Mouse (Mus musculus): ENCODE measurements around the gene Cacng7. TPM values are rescaled to one million over a fixed set of nuclear protein-coding genes. Genes with fewer than 3 reads are reported as not detected.

Cacng7 gene
- polyA plus RNA-seq, 1 experiment from 2014 or later = 4.0 TPM

DNA sequence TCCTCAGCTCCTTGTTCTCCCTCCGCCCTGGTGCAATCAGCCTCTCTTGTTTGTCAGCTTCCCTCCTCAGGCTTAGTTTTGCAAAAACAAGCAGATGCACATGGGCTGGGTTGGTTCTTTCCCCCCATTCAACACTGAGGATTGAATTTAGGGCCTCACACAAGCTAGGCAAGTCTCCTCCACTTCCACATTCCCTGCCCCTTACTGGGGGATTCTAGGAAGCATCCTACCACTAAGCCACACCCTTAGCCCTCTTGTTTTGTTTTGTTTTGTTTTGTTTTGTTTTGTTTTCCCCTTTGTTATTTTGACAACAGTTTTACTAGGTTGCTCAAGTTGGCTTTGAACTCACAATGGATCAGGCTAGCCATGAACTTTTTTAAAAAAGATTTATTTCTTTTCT is 27.9 kb downstream of the Cacng7 start:
- ATAC-seq (ENCODE audit: low FRiP score) = no peak
- H3K36me3 ChIP-seq (replicated peaks) = peaks cover 70% of the 10 kb centered on the region
- H3K9ac ChIP-seq = no peak overlapping the region
- peaks cover 5% of the 10 kb centered on the region; the same call in 1 of the 2 replicates for H3K27me3 ChIP-seq
- no peaks in the 10 kb centered on the region for H3K9me3 ChIP-seq
- no peak overlapping the region for H3K27ac ChIP-seq
- 83% methylated on average over 1 of the region's 1 CpGs for WGBS
- H3K4me3 ChIP-seq (replicated peaks) = no peak overlapping the region
- H3K4me1 ChIP-seq = no peaks in the 10 kb centered on the region
- H3K4me2 ChIP-seq = no peak overlapping the region

DNA sequence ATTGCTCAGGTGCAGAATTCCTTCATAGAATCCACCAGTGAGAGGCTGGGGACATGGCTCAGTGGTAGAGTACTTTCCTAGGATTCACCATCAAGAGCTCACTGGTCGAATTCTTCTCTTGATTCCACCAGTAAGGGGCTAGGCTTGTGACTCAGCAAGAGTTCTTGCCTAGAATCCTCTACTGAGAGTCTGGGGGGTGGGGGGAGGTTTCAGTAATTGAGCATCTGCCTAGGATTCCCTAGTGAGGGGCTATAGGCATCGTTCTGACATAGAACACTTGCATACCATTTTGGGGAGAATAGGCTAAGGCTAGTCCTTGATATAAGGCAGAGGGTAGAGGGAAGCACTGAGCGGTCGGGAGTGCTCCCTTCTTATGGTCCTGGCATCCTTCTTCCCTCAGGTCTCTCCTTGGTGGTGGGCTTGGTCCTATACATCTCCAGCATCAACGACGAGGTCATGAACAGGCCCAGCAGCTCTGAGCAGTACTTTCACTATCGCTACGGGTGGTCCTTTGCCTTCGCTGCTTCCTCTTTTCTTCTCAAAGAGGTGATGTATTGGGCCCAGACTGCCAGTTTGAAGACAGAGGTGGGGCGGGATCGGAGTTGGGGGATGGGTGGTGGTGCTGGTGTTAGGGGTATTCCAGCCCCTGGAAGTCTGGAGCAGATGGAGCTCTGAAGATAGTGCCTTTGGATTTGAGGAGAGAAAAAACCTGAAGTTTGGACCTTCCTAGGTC is 33.0 kb downstream of the Cacng7 start:
- Histone ChIP-seq H3K9me3 (no peaks in the 10 kb centered on the region), H3K4me2 (no peak overlapping the region), H3K4me3 (replicated peaks) (no peak overlapping the region), H3K27ac (no peak overlapping the region), H3K36me3 (replicated peaks) (peaks cover 44% of the 10 kb centered on the region), H3K27me3 (peaks cover 24% of the 10 kb centered on the region; the same call in 1 of the 2 replicates), H3K4me1 (peaks cover 13% of the 10 kb centered on the region), H3K9ac (no peak overlapping the region)
- 47% methylated on average over 11 of the region's 11 CpGs for WGBS
- no peak for ATAC-seq (ENCODE audit: low FRiP score)

DNA sequence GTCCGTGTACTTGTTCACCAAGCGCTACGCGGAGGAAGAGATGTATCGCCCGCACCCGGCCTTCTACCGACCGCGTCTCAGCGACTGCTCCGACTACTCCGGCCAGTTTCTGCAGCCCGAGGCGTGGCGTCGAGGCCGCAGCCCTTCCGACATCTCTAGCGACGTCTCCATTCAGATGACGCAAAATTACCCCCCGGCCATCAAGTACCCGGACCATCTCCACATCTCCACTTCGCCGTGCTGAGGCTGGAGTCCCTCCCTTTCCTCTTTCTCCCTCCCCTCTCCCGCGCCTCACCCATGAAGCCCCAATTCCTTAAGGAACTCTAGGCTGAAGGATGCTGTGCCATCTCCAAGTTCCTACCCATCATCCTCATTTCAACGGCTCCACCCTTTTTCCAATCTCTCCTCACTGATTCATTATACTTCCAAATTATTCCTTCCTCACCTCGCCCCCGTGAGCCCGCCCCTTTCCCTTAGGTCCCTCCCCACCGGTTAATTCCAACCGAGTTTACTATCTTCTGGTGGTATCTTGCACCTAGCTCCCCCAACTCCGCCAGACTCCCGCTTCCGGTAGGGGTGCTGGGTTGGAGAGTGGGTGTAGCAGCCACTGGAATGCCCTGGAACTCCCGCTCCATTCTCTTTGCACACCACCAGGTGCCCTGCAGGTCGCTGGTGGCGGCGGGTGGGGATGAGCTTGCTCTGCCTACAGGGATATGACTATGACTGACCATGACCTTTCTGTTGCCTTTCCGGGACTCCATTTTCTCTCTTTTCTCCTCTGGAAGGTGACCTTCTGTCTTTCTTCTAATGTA is 34.2 kb downstream of the Cacng7 start:
- peaks cover 36% of the 10 kb centered on the region for H3K36me3 ChIP-seq (replicated peaks)
- H3K9ac ChIP-seq = no peak overlapping the region
- 19% methylated on average over 42 of the region's 42 CpGs for WGBS
- H3K4me3 ChIP-seq (replicated peaks) = no peak overlapping the region
- no peaks in the 10 kb centered on the region for H3K9me3 ChIP-seq
- no peak for ATAC-seq (ENCODE audit: low FRiP score)
- H3K4me2 ChIP-seq = peak overlapping the region; percentile 27
- H3K27ac ChIP-seq = no peak overlapping the region
- H3K27me3 ChIP-seq = peaks cover 24% of the 10 kb centered on the region; the same call in 1 of the 2 replicates
- peaks cover 13% of the 10 kb centered on the region for H3K4me1 ChIP-seq

- no peak overlapping the region for H3K4me3 ChIP-seq (replicated peaks)
- H3K27ac ChIP-seq = no peak overlapping the region
- H3K4me2 ChIP-seq = peak overlapping the region; percentile 27
- H3K27me3 ChIP-seq = peaks cover 24% of the 10 kb centered on the region; the same call in 1 of the 2 replicates
- WGBS = 13% methylated on average over 11 of the region's 11 CpGs
- H3K9ac ChIP-seq = 0 out of 2 replicates have a peak overlapping the region, but pooled peaks have one; percentile 17
- no peak for ATAC-seq (ENCODE audit: low FRiP score)
- peaks cover 13% of the 10 kb centered on the region for H3K4me1 ChIP-seq
- peaks cover 32% of the 10 kb centered on the region for H3K36me3 ChIP-seq (replicated peaks)
- H3K9me3 ChIP-seq = no peaks in the 10 kb centered on the region
These were observed 34.8 kb downstream of the Cacng7 start for GRCm38 (mm10) chr7:3367569-3367968.

GRCm38 (mm10) chr7:3368311-3368710 is 35.6 kb downstream of the Cacng7 start:
- 32% methylated on average over 12 of the region's 12 CpGs for WGBS
- Histone ChIP-seq H3K4me1 (peaks cover 13% of the 10 kb centered on the region), H3K27me3 (peaks cover 24% of the 10 kb centered on the region; the same call in 1 of the 2 replicates), H3K4me2 (no peak overlapping the region), H3K4me3 (replicated peaks) (no peak overlapping the region), H3K36me3 (replicated peaks) (peaks cover 31% of the 10 kb centered on the region), H3K9me3 (no peaks in the 10 kb centered on the region), H3K27ac (no peak overlapping the region), H3K9ac (no peak overlapping the region)
- 0 out of 2 replicates have a peak, but pooled peaks have one; percentile 33 for ATAC-seq (ENCODE audit: low FRiP score)

GRCm38 (mm10) chr7:3369189-3369588 is 36.4 kb downstream of the Cacng7 start:
- H3K9me3 ChIP-seq = no peaks in the 10 kb centered on the region
- H3K4me1 ChIP-seq = peaks cover 13% of the 10 kb centered on the region
- no peak overlapping the region for H3K4me2 ChIP-seq
- no peak overlapping the region for H3K27ac ChIP-seq
- 81% methylated on average over 6 of the region's 6 CpGs for WGBS
- no peak overlapping the region for H3K9ac ChIP-seq
- peaks cover 26% of the 10 kb centered on the region for H3K36me3 ChIP-seq (replicated peaks)
- H3K27me3 ChIP-seq = peaks cover 24% of the 10 kb centered on the region; the same call in 1 of the 2 replicates
- no peak for ATAC-seq (ENCODE audit: low FRiP score)
- H3K4me3 ChIP-seq (replicated peaks) = no peak overlapping the region

GRCm38 (mm10) chr7:3370407-3370806 is 37.7 kb downstream of the Cacng7 start:
- Histone ChIP-seq H3K4me1 (peaks cover 13% of the 10 kb centered on the region), H3K9ac (no peak overlapping the region), H3K27me3 (peaks cover 22% of the 10 kb centered on the region; the same call in 1 of the 2 replicates), H3K36me3 (replicated peaks) (peaks cover 14% of the 10 kb centered on the region; the same call in 1 of the 2 replicates), H3K4me3 (replicated peaks) (no peak overlapping the region), H3K4me2 (no peak overlapping the region), H3K9me3 (no peaks in the 10 kb centered on the region), H3K27ac (no peak overlapping the region)
- WGBS = 59% methylated on average over 4 of the region's 4 CpGs
- ATAC-seq (ENCODE audit: low FRiP score) = no peak

- H3K9me3 ChIP-seq = no peaks in the 10 kb centered on the region
- WGBS = 63% methylated on average over 2 of the region's 2 CpGs
- no peak overlapping the region for H3K9ac ChIP-seq
- peaks cover 8% of the 10 kb centered on the region for H3K4me1 ChIP-seq
- H3K4me2 ChIP-seq = no peak overlapping the region
- no peak overlapping the region for H3K4me3 ChIP-seq (replicated peaks)
- peaks cover 3% of the 10 kb centered on the region; the same call in 1 of the 2 replicates for H3K27me3 ChIP-seq
- H3K27ac ChIP-seq = no peak overlapping the region
- no peaks in the 10 kb centered on the region for H3K36me3 ChIP-seq (replicated peaks)
- no peak for ATAC-seq (ENCODE audit: low FRiP score)
These were observed 39.6 kb downstream of the Cacng7 start for GRCm38 (mm10) chr7:3372376-3372775.

DNA sequence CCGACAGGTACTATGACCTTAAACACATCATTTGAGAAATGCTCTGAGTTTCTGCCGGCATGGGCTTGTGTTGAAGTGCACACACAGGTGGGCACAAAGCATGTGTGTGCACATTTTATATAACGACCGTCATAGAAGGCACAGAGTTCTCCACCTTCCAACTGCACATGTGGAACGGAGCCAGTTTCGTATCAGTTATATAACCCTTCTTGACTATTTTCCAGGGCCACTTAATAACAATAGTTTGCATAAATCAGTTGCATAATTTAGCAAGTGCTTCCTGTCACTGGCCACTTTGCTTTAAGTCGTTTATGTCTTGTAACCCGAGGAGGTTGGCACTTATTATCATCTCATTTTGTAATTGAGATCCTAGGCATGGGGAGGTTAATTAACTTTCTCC is 41.0 kb downstream of the Cacng7 start:
- H3K4me1 ChIP-seq = no peaks in the 10 kb centered on the region
- H3K36me3 ChIP-seq (replicated peaks) = no peaks in the 10 kb centered on the region
- no peak for ATAC-seq (ENCODE audit: low FRiP score)
- no peak overlapping the region for H3K9ac ChIP-seq
- no peak overlapping the region for H3K4me2 ChIP-seq
- H3K4me3 ChIP-seq (replicated peaks) = no peak overlapping the region
- H3K27ac ChIP-seq = no peak overlapping the region
- H3K27me3 ChIP-seq = no peaks in the 10 kb centered on the region
- no peaks in the 10 kb centered on the region for H3K9me3 ChIP-seq
- 81% methylated on average over 8 of the region's 8 CpGs for WGBS

DNA sequence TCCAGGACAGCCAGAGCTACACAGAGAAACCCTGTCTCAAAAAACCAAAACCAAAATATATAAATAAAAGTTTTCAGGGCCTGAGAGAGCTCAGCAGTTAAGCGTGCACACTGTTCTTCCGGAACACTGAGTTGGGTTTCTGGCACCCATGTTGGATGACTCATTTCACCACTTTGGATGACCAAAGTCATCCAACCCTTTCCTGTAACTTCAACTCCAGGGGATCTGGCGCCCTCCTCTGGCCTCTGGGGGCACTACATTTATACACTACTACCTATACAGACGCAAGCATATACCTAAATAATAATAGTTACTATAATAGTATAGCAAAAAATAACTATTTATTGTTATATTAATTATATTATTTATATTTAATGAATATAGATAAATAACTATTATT is 44.1 kb downstream of the Cacng7 start:
- H3K4me2 ChIP-seq = no peak overlapping the region
- H3K36me3 ChIP-seq (replicated peaks) = no peaks in the 10 kb centered on the region
- no peak for ATAC-seq (ENCODE audit: low FRiP score)
- no peaks in the 10 kb centered on the region for H3K27me3 ChIP-seq
- no peaks in the 10 kb centered on the region for H3K4me1 ChIP-seq
- no peak overlapping the region for H3K9ac ChIP-seq
- WGBS = 50% methylated on average over 4 of the region's 4 CpGs
- no peaks in the 10 kb centered on the region for H3K9me3 ChIP-seq
- no peak overlapping the region for H3K27ac ChIP-seq
- H3K4me3 ChIP-seq (replicated peaks) = no peak overlapping the region

DNA sequence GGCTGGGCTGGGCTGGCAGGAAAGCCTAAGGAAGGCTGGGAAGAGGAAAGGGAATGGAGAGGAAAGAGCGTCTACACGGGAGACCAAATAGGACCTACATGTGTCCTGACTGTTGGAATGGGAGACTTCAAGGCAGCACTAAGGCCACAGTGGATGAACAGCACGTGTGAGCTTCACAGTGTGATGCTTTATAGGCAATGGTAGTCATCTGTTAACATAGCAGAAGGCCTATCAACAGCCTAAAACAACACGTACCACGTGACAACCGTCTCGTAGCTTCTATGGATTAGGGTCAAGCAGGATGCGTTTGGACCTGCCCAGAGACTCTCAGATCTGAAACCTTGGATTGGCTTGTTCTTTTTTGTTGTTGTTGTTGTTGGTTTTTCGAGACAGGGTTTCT is 49.4 kb downstream of the Cacng7 start:
- Histone ChIP-seq H3K27me3 (no peaks in the 10 kb centered on the region), H3K4me1 (no peaks in the 10 kb centered on the region), H3K27ac (no peak overlapping the region), H3K4me3 (replicated peaks) (no peak overlapping the region), H3K36me3 (replicated peaks) (no peaks in the 10 kb centered on the region), H3K9me3 (no peaks in the 10 kb centered on the region), H3K9ac (no peak overlapping the region), H3K4me2 (no peak overlapping the region)
- 82% methylated on average over 9 of the region's 9 CpGs for WGBS
- no peak for ATAC-seq (ENCODE audit: low FRiP score)

GRCm38 (mm10) chr7:3384807-3385319 is 52.1 kb downstream of the Cacng7 start:
- Histone ChIP-seq H3K9ac (no peak overlapping the region), H3K4me3 (replicated peaks) (no peak overlapping the region), H3K9me3 (no peaks in the 10 kb centered on the region), H3K4me1 (peaks cover 15% of the 10 kb centered on the region), H3K36me3 (replicated peaks) (no peaks in the 10 kb centered on the region), H3K4me2 (no peak overlapping the region), H3K27ac (no peak overlapping the region), H3K27me3 (no peaks in the 10 kb centered on the region)
- ATAC-seq (ENCODE audit: low FRiP score) = no peak
- 93% methylated on average over 5 of the region's 5 CpGs for WGBS

Data from forebrain, embryonic 12.5 days (tissue).